Mouse (Mus musculus) midbrain, embryonic 13.5 days (tissue): ENCODE measurements around the gene Tgfbr3l. TPM values are rescaled to one million over a fixed set of nuclear protein-coding genes. Genes with fewer than 3 reads are reported as not detected.

Experiments
- ATAC-seq: fragments of 200-750 bp; cut with Nextera tagmentation; 2 replicates; pipeline ENCODE4 v1.8.0; 2017; ENCODE audit warnings: mild to moderate bottlenecking, moderate TSS enrichment, moderate library complexity
- H3K27ac ChIP-seq: fragments of 300-500 bp; sonication (generic); 2 replicates; pipeline ENCODE4 v1.5.1; 2015; ENCODE audit warnings: inconsistent platforms, mild to moderate bottlenecking, moderate library complexity
- H3K27me3 ChIP-seq: fragments of 300-500 bp; sonication (generic); 2 replicates; pipeline ENCODE4 v1.6.1; 2015; ENCODE audit warnings: mild to moderate bottlenecking, inconsistent platforms
- H3K36me3 ChIP-seq: fragments of 300-500 bp; sonication (generic); 2 replicates; pipeline ENCODE4 v1.6.1; 2015; ENCODE audit warnings: mild to moderate bottlenecking, inconsistent platforms
- H3K4me1 ChIP-seq: fragments of 300-500 bp; sonication (generic); replicated peaks from 2 replicates; pipeline ENCODE4 v1.6.1; 2015; ENCODE audit warnings: inconsistent platforms
- H3K4me2 ChIP-seq: fragments of 300-500 bp; sonication (generic); replicated peaks from 2 replicates; pipeline ENCODE4 v1.6.1; 2015; ENCODE audit warnings: moderate library complexity, mild to moderate bottlenecking, inconsistent platforms
- H3K4me3 ChIP-seq: fragments of 300-500 bp; sonication (generic); replicated peaks from 2 replicates; pipeline ENCODE4 v1.5.1; 2015; ENCODE audit warnings: mild to moderate bottlenecking, inconsistent platforms
- H3K9ac ChIP-seq: fragments of 300-500 bp; sonication (generic); replicated peaks from 2 replicates; pipeline ENCODE4 v1.6.1; 2015; ENCODE audit warnings: mild to moderate bottlenecking, inconsistent platforms
- H3K9me3 ChIP-seq: fragments of 300-500 bp; sonication (generic); 2 replicates; pipeline ENCODE4 v1.6.1; 2016; ENCODE audit warnings: mild to moderate bottlenecking, inconsistent platforms
- WGBS: fragments of 180-500 bp; shearing (Covaris S2); methylation state at CpG from one replicate; pipeline ENCODE4 v1.1.7; 2015; 5-methylcytosine and 5-hydroxymethylcytosine counted together
- polyA plus RNA-seq: library from polyadenylated mRNA; unstranded; fragments of >200 nt; fragmentation: Nextera tagmentation; extraction: Ambion mirVana; gene quantifications from 2 replicates; pipeline ENCODE4 v1.2.1, GENCODE M21; 2015

Gene Tgfbr3l
- polyA plus RNA-seq, 1 experiment from 2014 or later = 8.5 TPM

- no peaks in the 10 kb centered on the region for H3K9me3 ChIP-seq
- ATAC-seq = peak; percentile 95
- no peaks in the 10 kb centered on the region for H3K27me3 ChIP-seq
- peak within 1 kb of the TSS; percentile 90 for H3K9ac ChIP-seq
- H3K4me1 ChIP-seq = peaks cover 35% of the 10 kb centered on the region
- H3K4me2 ChIP-seq = peak within 1 kb of the TSS; percentile 93
- H3K4me3 ChIP-seq = peak within 1 kb of the TSS; percentile 64
- peak within 1 kb of the TSS; percentile 97 for H3K27ac ChIP-seq
- 0 out of 2 replicates have a peak, but pooled peaks cover 13% of the 10 kb centered on the region for H3K36me3 ChIP-seq
- 1% methylated on average over 44 of the region's 44 CpGs for WGBS
Measured at GRCm38 (mm10) chr8:4216791-4217621, 31.0 kb upstream of the Tgfbr3l start, which contains the start of gene Prr36. Gene Prr36 (minus strand): TSS chr8:4217459.

- no peak overlapping the region for H3K4me2 ChIP-seq
- no peak overlapping the region for H3K27ac ChIP-seq
- no peaks in the 10 kb centered on the region for H3K9me3 ChIP-seq
- H3K4me1 ChIP-seq = peaks cover 15% of the 10 kb centered on the region
- no peaks in the 10 kb centered on the region for H3K27me3 ChIP-seq
- 0 out of 2 replicates have a peak, but pooled peaks cover 7% of the 10 kb centered on the region for H3K36me3 ChIP-seq
- H3K9ac ChIP-seq = no peak overlapping the region
- WGBS = 95% methylated on average over 3 of the region's 3 CpGs
- ATAC-seq = no peak
- no peak overlapping the region for H3K4me3 ChIP-seq
Measured at GRCm38 (mm10) chr8:4219617-4220016, 28.4 kb upstream of the Tgfbr3l start.

GRCm38 (mm10) chr8:4222059-4222458 is 26.0 kb upstream of the Tgfbr3l start:
- Histone ChIP-seq H3K4me2 (no peak overlapping the region), H3K4me3 (no peak overlapping the region), H3K27me3 (peaks cover 14% of the 10 kb centered on the region), H3K36me3 (no peaks in the 10 kb centered on the region), H3K27ac (no peak overlapping the region), H3K9ac (no peak overlapping the region), H3K9me3 (no peaks in the 10 kb centered on the region), H3K4me1 (peaks cover 5% of the 10 kb centered on the region; the same call in 1 of the 2 replicates)
- ATAC-seq = no peak

- H3K4me3 ChIP-seq = no peak overlapping the region
- peaks cover 25% of the 10 kb centered on the region for H3K27me3 ChIP-seq
- H3K36me3 ChIP-seq = no peaks in the 10 kb centered on the region
- no peak overlapping the region for H3K27ac ChIP-seq
- H3K9ac ChIP-seq = 0 out of 2 replicates have a peak overlapping the region, but pooled peaks have one; percentile 25
- WGBS = 26% methylated on average over 4 of the region's 4 CpGs
- H3K4me1 ChIP-seq = peaks cover 5% of the 10 kb centered on the region; the same call in 1 of the 2 replicates
- H3K4me2 ChIP-seq = peak overlapping the region; percentile 36; the same call in 1 of the 2 replicates
- ATAC-seq = peak; percentile 56; the same call in 1 of the 2 replicates
- no peaks in the 10 kb centered on the region for H3K9me3 ChIP-seq
Measured at GRCm38 (mm10) chr8:4226323-4226722, 21.7 kb upstream of the Tgfbr3l start.

GRCm38 (mm10) chr8:4226739-4227347 is 21.2 kb upstream of the Tgfbr3l start, which contains the start of gene Lrrc8e:
Gene Lrrc8e (plus strand): TSS chr8:4226827.
- ATAC-seq = peak; percentile 55
- H3K4me2 ChIP-seq = peak within 1 kb of the TSS; percentile 36
- WGBS = 4% methylated on average over 33 of the region's 33 CpGs
- H3K27ac ChIP-seq = no peak within 1 kb of the TSS
- H3K27me3 ChIP-seq = peaks cover 25% of the 10 kb centered on the region
- no peaks in the 10 kb centered on the region for H3K36me3 ChIP-seq
- H3K9me3 ChIP-seq = no peaks in the 10 kb centered on the region
- H3K4me3 ChIP-seq = 0 out of 2 replicates have a peak within 1 kb of the TSS, but pooled peaks have one; percentile 8
- H3K4me1 ChIP-seq = peaks cover 5% of the 10 kb centered on the region; the same call in 1 of the 2 replicates
- H3K9ac ChIP-seq = 0 out of 2 replicates have a peak within 1 kb of the TSS, but pooled peaks have one; percentile 25

GRCm38 (mm10) chr8:4227919-4228318 is 20.1 kb upstream of the Tgfbr3l start:
- Histone ChIP-seq H3K9ac (no peak overlapping the region), H3K27ac (no peak overlapping the region), H3K36me3 (no peaks in the 10 kb centered on the region), H3K4me2 (no peak overlapping the region), H3K27me3 (peaks cover 25% of the 10 kb centered on the region), H3K9me3 (no peaks in the 10 kb centered on the region), H3K4me3 (no peak overlapping the region), H3K4me1 (peaks cover 5% of the 10 kb centered on the region; the same call in 1 of the 2 replicates)
- no peak for ATAC-seq
- WGBS = 95% methylated on average over 4 of the region's 4 CpGs

GRCm38 (mm10) chr8:4229784-4230183 is 18.2 kb upstream of the Tgfbr3l start:
- no peak overlapping the region for H3K9ac ChIP-seq
- ATAC-seq = no peak

GRCm38 (mm10) chr8:4230612-4231351 is 17.2 kb upstream of the Tgfbr3l start:
- Histone ChIP-seq H3K4me1 (peaks cover 5% of the 10 kb centered on the region; the same call in 1 of the 2 replicates), H3K36me3 (no peaks in the 10 kb centered on the region), H3K4me3 (no peak overlapping the region), H3K9ac (no peak overlapping the region), H3K4me2 (no peak overlapping the region), H3K9me3 (no peaks in the 10 kb centered on the region), H3K27me3 (peaks cover 24% of the 10 kb centered on the region), H3K27ac (no peak overlapping the region)
- ATAC-seq = no peak
- WGBS = 69% methylated on average over 10 of the region's 10 CpGs

More at GRCm38 (mm10) chr8:4229784-4230183, 18.2 kb upstream of the Tgfbr3l start:
- Histone ChIP-seq H3K4me1 (peaks cover 5% of the 10 kb centered on the region; the same call in 1 of the 2 replicates), H3K27me3 (peaks cover 25% of the 10 kb centered on the region), H3K9me3 (no peaks in the 10 kb centered on the region), H3K4me3 (no peak overlapping the region), H3K4me2 (no peak overlapping the region), H3K36me3 (no peaks in the 10 kb centered on the region), H3K27ac (no peak overlapping the region)
- 65% methylated on average over 5 of the region's 5 CpGs for WGBS

- H3K27ac ChIP-seq = peak overlapping the region; percentile 95
- no peaks in the 10 kb centered on the region for H3K27me3 ChIP-seq
- H3K9me3 ChIP-seq = no peaks in the 10 kb centered on the region
- peak overlapping the region; percentile 61 for H3K4me2 ChIP-seq
- peak overlapping the region; percentile 71 for H3K9ac ChIP-seq
- peak overlapping the region; percentile 85 for H3K4me3 ChIP-seq
- H3K4me1 ChIP-seq = peaks cover 37% of the 10 kb centered on the region
- peaks cover 17% of the 10 kb centered on the region for H3K36me3 ChIP-seq
- ATAC-seq = peak; percentile 4
- 20% methylated on average over 15 of the region's 15 CpGs for WGBS
Measured at GRCm38 (mm10) chr8:4237814-4238433, 10.1 kb upstream of the Tgfbr3l start.

- H3K9me3 ChIP-seq = no peaks in the 10 kb centered on the region
- H3K9ac ChIP-seq = peak within 1 kb of the TSS; percentile 80
Measured at GRCm38 (mm10) chr8:4238434-4239192, 9.4 kb upstream of the Tgfbr3l start, which contains the start of the genes Map2k7 and Gm49320. Gene Map2k7 (plus strand): TSS chr8:4238740. Gene Gm49320 (plus strand): TSS chr8:4238865.

More at GRCm38 (mm10) chr8:4238434-4239192, 9.4 kb upstream of the Tgfbr3l start, which contains the start of the genes Map2k7 and Gm49320:
- peak; percentile 94 for ATAC-seq
- Histone ChIP-seq H3K27ac (peak within 1 kb of the TSS; percentile 95), H3K4me1 (peaks cover 37% of the 10 kb centered on the region), H3K4me2 (peak within 1 kb of the TSS; percentile 77), H3K27me3 (no peaks in the 10 kb centered on the region), H3K36me3 (peaks cover 24% of the 10 kb centered on the region), H3K4me3 (peak within 1 kb of the TSS; percentile 85)
- under 1% methylated on average over 70 of the region's 71 CpGs for WGBS
